Mouse (Mus musculus): ENCODE measurements around the gene Cbx7. TPM values are rescaled to one million over a fixed set of nuclear protein-coding genes. Genes with fewer than 3 reads are reported as not detected.

Cbx7 gene
- total and polyA plus RNA-seq, 2 experiments from 2014 or later: 3.4 to 14.9 TPM

DNA sequence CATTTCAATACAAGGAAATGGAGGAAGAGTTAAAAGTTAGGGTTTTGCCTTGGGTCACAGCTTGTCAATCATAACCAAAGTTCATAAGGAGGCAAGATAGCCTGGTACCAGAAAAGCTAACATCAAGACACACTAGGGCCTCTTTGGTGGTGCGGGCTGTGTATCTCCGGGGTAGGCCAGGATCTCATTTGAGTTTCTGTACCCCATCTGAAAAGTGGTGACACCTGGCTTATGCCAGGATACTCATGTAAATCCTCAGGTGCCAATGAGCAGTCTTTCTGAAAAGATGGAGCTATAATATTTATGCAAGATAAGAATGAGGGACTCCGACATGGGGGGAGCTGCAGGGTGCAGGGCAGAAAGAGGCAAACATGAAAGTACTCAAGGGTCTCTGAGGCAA lies 42.6 kb downstream of the Cbx7 start:
- Histone ChIP-seq H3K4me2 (ENCODE audit: low read depth, low read length, poor library complexity, severe bottlenecking) (peak overlapping the region; percentile 81), H3K4me1 (ENCODE audit: insufficient read depth, low read length) (0 out of 2 replicates have a peak, but pooled peaks cover 6% of the 10 kb centered on the region), H3K36me3 (ENCODE audit: insufficient read depth, low read length) (no peaks in the 10 kb centered on the region), H3K9me3 (ENCODE audit: low read length) (no peaks in the 10 kb centered on the region), H3K4me3 (ENCODE audit: low read depth, low read length) (no peak overlapping the region), H3K27me3 (ENCODE audit: insufficient read depth, low read length) (no peaks in the 10 kb centered on the region), H3K27ac (ENCODE audit: low read depth, low read length) (no peak overlapping the region), H3K9ac (replicated peaks; ENCODE audit: low read length, poor library complexity, severe bottlenecking) (no peak overlapping the region)
- WGBS: 88% methylated on average over 3 of the region's 3 CpGs
- no peak for DNase-seq (ENCODE audit: low spot score)
- TF ChIP-seq CTCF (IDR thresholded peaks at IDR 0.05): no peak
- ATAC-seq (ENCODE audit: low FRiP score): no peak

DNA sequence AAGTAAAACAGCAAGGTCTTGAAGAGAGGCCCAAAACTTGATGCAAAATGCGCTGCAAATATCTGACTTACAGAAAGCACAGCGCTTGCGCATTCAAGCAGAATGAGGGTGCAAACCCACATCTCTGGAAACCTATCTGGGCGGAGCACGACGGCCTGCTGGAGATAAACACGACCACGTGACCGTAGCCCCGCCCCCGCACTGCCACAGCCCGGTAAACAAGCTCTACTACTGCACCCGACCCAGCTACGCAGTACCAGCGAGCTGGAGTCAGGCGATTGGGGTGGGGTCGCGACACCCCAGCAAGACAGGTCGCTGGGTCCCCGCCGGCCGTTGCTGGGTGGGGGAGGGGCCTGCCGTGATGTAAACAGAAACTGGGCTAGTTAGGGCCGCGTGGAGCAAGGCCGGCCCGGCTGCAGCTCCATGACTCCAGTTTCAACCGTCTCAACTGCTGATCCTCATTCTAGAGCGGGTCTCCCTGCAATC lies 43.2 kb downstream of the Cbx7 start:
- Histone ChIP-seq H3K9ac (replicated peaks; ENCODE audit: low read length, poor library complexity, severe bottlenecking) (peak overlapping the region; percentile 54), H3K4me3 (ENCODE audit: low read depth, low read length) (peak overlapping the region; percentile 55), H3K9me3 (ENCODE audit: low read length) (no peaks in the 10 kb centered on the region), H3K4me1 (ENCODE audit: insufficient read depth, low read length) (0 out of 2 replicates have a peak, but pooled peaks cover 6% of the 10 kb centered on the region), H3K36me3 (ENCODE audit: insufficient read depth, low read length) (no peaks in the 10 kb centered on the region), H3K4me2 (ENCODE audit: low read depth, low read length, poor library complexity, severe bottlenecking) (peak overlapping the region; percentile 81), H3K27me3 (ENCODE audit: insufficient read depth, low read length) (no peaks in the 10 kb centered on the region), H3K27ac (ENCODE audit: low read depth, low read length) (peak overlapping the region; percentile 59)
- peak; percentile 75 for ATAC-seq (ENCODE audit: low FRiP score)
- no peak for TF ChIP-seq CTCF (IDR thresholded peaks at IDR 0.05)
- WGBS: under 1% methylated on average over 29 of the region's 29 CpGs
- DNase-seq (ENCODE audit: low spot score): peak; percentile 81

DNA sequence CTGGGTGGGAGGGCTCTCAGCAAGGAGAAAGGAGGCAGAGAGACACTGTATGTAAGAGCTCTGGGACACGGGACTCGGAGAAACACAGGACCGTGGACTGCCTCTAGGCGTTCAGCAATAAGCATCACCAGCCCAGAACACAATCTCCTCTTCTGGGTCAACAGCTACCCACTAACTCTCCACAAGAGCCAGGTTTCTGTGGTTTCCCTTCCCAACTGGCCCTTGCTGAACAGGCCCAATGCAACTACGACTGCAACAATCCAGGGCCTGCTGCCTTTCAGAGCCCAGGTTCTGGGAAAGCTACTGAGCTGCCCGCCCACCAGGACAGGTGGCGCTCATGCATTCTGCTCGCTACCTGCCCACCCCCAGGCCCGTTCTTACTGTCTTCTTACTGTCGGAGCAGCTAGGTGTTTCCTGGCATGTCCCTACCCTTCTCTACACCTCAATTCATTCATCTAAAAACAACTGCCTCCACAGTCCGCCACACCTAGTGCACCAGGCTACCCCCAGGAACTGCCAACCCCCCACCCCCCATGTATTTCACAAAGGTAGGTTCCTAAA lies 44.0 kb downstream of the Cbx7 start:
- Histone ChIP-seq H3K36me3 (ENCODE audit: insufficient read depth, low read length) (peaks cover 4% of the 10 kb centered on the region; the same call in 1 of the 2 replicates), H3K27me3 (ENCODE audit: insufficient read depth, low read length) (no peaks in the 10 kb centered on the region), H3K9ac (replicated peaks; ENCODE audit: low read length, poor library complexity, severe bottlenecking) (peak overlapping the region; percentile 54), H3K4me2 (ENCODE audit: low read depth, low read length, poor library complexity, severe bottlenecking) (peak overlapping the region; percentile 81), H3K4me3 (ENCODE audit: low read depth, low read length) (peak overlapping the region; percentile 55; the same call in 1 of the 2 replicates), H3K4me1 (ENCODE audit: insufficient read depth, low read length) (0 out of 2 replicates have a peak, but pooled peaks cover 6% of the 10 kb centered on the region), H3K9me3 (ENCODE audit: low read length) (no peaks in the 10 kb centered on the region), H3K27ac (ENCODE audit: low read depth, low read length) (peak overlapping the region; percentile 59; the same call in 1 of the 2 replicates)
- no peak for DNase-seq (ENCODE audit: low spot score)
- 78% methylated on average over 11 of the region's 11 CpGs for WGBS
- TF ChIP-seq CTCF (IDR thresholded peaks at IDR 0.05): no peak
- ATAC-seq (ENCODE audit: low FRiP score): no peak

DNA sequence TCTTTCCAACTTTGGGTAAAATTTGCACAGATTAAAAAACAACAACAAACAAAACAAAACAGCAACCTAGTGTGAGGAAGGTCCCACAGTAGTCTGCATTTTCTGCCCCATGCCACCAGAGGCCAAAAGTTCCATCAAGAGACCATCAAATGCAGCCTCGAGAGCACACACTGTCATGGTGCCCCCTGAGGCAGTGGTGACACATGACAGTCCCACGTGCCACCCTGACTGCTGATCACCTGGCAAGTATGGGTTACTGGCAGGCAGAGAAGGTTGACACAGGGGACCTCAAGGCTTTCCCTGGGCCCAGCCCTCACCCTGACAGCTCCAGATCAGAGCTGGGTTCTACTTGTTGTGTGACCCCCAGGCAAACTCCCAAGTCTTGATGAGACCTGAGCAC lies 51.1 kb downstream of the Cbx7 start:
- H3K4me3 ChIP-seq (ENCODE audit: low read depth, low read length): no peak overlapping the region
- no peaks in the 10 kb centered on the region for H3K9me3 ChIP-seq (ENCODE audit: low read length)
- 46% methylated on average over 2 of the region's 2 CpGs for WGBS
- TF ChIP-seq CTCF (IDR thresholded peaks at IDR 0.05): peak; percentile 9; the same call in 1 of the 2 replicates
- DNase-seq (ENCODE audit: low spot score) (no peak), ATAC-seq (ENCODE audit: low FRiP score) (no peak)
- no peak overlapping the region for H3K9ac ChIP-seq (replicated peaks; ENCODE audit: low read length, poor library complexity, severe bottlenecking)
- H3K4me1 ChIP-seq (ENCODE audit: insufficient read depth, low read length): no peaks in the 10 kb centered on the region
- no peak overlapping the region for H3K4me2 ChIP-seq (ENCODE audit: low read depth, low read length, poor library complexity, severe bottlenecking)
- no peak overlapping the region for H3K27ac ChIP-seq (ENCODE audit: low read depth, low read length)
- peaks cover 14% of the 10 kb centered on the region; the same call in 1 of the 2 replicates for H3K36me3 ChIP-seq (ENCODE audit: insufficient read depth, low read length)
- H3K27me3 ChIP-seq (ENCODE audit: insufficient read depth, low read length): no peaks in the 10 kb centered on the region

DNA sequence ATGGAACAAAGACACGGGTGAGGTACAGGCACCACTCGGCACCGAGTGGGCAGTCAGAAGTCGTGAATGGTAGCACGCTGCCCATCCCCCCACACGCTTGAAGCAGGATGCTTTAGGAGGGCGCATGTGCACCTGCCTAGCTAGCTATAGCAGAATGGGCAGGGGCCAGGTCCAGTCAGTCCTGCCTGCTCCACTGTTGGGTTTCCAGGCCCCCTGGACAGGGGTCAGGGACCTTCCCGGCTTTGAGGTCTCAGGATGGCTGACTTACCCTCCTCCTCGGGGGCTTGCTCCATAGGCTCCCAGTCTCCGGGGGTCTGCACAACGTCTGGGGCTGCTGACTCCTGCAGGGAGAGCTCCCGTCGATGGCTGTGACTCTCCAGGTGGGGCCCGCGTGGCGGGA lies 52.4 kb downstream of the Cbx7 start:
- Histone ChIP-seq H3K27me3 (ENCODE audit: insufficient read depth, low read length) (no peaks in the 10 kb centered on the region), H3K9me3 (ENCODE audit: low read length) (no peaks in the 10 kb centered on the region), H3K36me3 (ENCODE audit: insufficient read depth, low read length) (peaks cover 14% of the 10 kb centered on the region; the same call in 1 of the 2 replicates), H3K4me3 (ENCODE audit: low read depth, low read length) (no peak overlapping the region), H3K27ac (ENCODE audit: low read depth, low read length) (no peak overlapping the region), H3K4me2 (ENCODE audit: low read depth, low read length, poor library complexity, severe bottlenecking) (no peak overlapping the region), H3K9ac (replicated peaks; ENCODE audit: low read length, poor library complexity, severe bottlenecking) (no peak overlapping the region), H3K4me1 (ENCODE audit: insufficient read depth, low read length) (no peaks in the 10 kb centered on the region)
- TF ChIP-seq CTCF (IDR thresholded peaks at IDR 0.05): no peak
- ATAC-seq (ENCODE audit: low FRiP score) (no peak), DNase-seq (ENCODE audit: low spot score) (no peak)
- 94% methylated on average over 16 of the region's 16 CpGs for WGBS

DNA sequence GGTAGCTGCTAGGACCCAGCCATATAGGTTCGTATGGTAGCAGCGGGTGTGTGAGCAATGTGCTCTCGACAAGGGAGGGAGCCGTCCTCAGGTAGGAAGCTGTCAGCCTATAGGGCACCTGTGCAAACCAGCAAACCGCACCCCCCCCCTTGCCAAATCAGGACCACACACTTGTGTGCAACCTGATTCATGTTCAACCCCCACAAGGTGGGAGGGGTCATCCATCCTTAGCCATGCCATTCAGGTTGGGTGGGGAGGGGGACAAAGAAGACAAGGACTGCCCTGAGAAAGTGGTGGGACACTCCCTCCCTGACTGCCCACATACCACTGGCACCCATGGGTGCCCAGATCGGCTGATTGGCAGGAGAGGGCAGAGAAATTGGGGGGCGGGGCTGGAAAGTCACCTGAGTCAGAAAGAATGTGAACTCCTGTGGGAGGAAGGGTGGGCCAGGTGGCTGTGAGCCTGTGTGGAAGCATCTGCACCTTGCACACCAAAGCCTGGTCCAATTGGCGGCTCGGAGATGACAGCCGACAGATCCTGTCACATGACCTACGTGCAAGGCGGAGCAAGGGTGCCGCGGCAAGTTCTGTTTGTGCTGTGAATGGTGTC lies 53.7 kb downstream of the Cbx7 start:
- Histone ChIP-seq H3K27me3 (ENCODE audit: insufficient read depth, low read length) (no peaks in the 10 kb centered on the region), H3K4me3 (ENCODE audit: low read depth, low read length) (no peak overlapping the region), H3K4me1 (ENCODE audit: insufficient read depth, low read length) (no peaks in the 10 kb centered on the region), H3K4me2 (ENCODE audit: low read depth, low read length, poor library complexity, severe bottlenecking) (no peak overlapping the region), H3K36me3 (ENCODE audit: insufficient read depth, low read length) (peaks cover 12% of the 10 kb centered on the region; the same call in 1 of the 2 replicates), H3K9ac (replicated peaks; ENCODE audit: low read length, poor library complexity, severe bottlenecking) (no peak overlapping the region), H3K9me3 (ENCODE audit: low read length) (no peaks in the 10 kb centered on the region), H3K27ac (ENCODE audit: low read depth, low read length) (no peak overlapping the region)
- no peak for TF ChIP-seq CTCF (IDR thresholded peaks at IDR 0.05)
- no peak for DNase-seq (ENCODE audit: low spot score)
- ATAC-seq (ENCODE audit: low FRiP score): no peak
- 94% methylated on average over 14 of the region's 14 CpGs for WGBS

Measured in midbrain, postnatal 0 days (tissue).